Mouse (Mus musculus) heart, adult 2 months (tissue): ENCODE measurements around the gene Pcbp1. TPM values are rescaled to one million over a fixed set of nuclear protein-coding genes. Genes with fewer than 3 reads are reported as not detected.

Experiments
- DNase-seq, 2 experiments: peaks; one replicate each; pipeline ENCODE4 v3.0.0; 2021
- H3K27ac ChIP-seq: fragments of 200-600 bp; 2 replicates; pipeline ENCODE4 v1.8.1; 2022
- H3K27me3 ChIP-seq: fragments of 200-500 bp; 2 replicates; pipeline ENCODE4 v1.6.1; 2012; ENCODE audit warnings: mild to moderate bottlenecking, low read length, inconsistent platforms, mixed read lengths; ENCODE audit not compliant: control insufficient read depth, insufficient read depth
- H3K36me3 ChIP-seq: fragments of 200-500 bp; 2 replicates; pipeline ENCODE4 v1.6.1; 2012; ENCODE audit warnings: low read length, inconsistent platforms; ENCODE audit not compliant: control insufficient read depth, insufficient read depth
- H3K4me1 ChIP-seq: fragments of 200-500 bp; 2 replicates; pipeline ENCODE4 v1.6.1; 2011; ENCODE audit warnings: low read length; ENCODE audit not compliant: control insufficient read depth, insufficient read depth
- H3K4me3 ChIP-seq: fragments of 200-600 bp; 2 replicates; pipeline ENCODE4 v1.8.1; 2022
- H3K79me2 ChIP-seq: fragments of 200-500 bp; replicated peaks from 2 replicates; pipeline ENCODE4 v1.6.1; 2012; ENCODE audit warnings: mild to moderate bottlenecking, inconsistent platforms, low read length, moderate library complexity, mixed read lengths; ENCODE audit not compliant: control insufficient read depth, insufficient read depth
- H3K9ac ChIP-seq: fragments of 200-500 bp; 2 replicates; pipeline ENCODE4 v1.6.1; 2012; ENCODE audit warnings: low read depth, mild to moderate bottlenecking, control low read depth, inconsistent platforms, low read length, mixed read lengths
- CTCF ChIP-seq: fragments of 200-600 bp; IDR thresholded peaks from 2 replicates; pipeline ENCODE4 v1.8.1; 2022; ENCODE audit warnings: antibody characterized with exemption, mild to moderate bottlenecking, moderate library complexity
- EP300 ChIP-seq: fragments of 200-500 bp; IDR thresholded peaks from 2 replicates; pipeline ENCODE4 v1.6.1; 2011; ENCODE audit warnings: low read depth, low read length, control low read depth; ENCODE audit not compliant: insufficient read depth
- POLR2A ChIP-seq: fragments of 200-500 bp; IDR thresholded peaks from 2 replicates; pipeline ENCODE4 v1.6.1; 2011; ENCODE audit warnings: mild to moderate bottlenecking, low read depth, low read length, control low read depth; ENCODE audit not compliant: insufficient read depth
- WGBS: fragments of 180-500 bp; shearing (Covaris S2); methylation state at CpG from one replicate; pipeline ENCODE4 v1.1.7; 2018; 5-methylcytosine and 5-hydroxymethylcytosine counted together
- intact Hi-C: fragments of 180-260 bp; cut with DNase I; formaldehyde crosslinking; loops from one replicate; pipeline ENCODE4 v1.15.1; 2025
- polyA plus RNA-seq: library from polyadenylated mRNA; depleted of rRNA; stranded (reverse); fragments of >200 nt; gene quantifications from 2 replicates; pipeline ENCODE4 v1.2.3, GENCODE M21; 2012
- total RNA-seq, 2 experiments: library from RNA; stranded (reverse); gene quantifications; 2 replicates each; pipeline ENCODE4 v1.2.3; 2021

Gene Pcbp1
- total and polyA plus RNA-seq, 3 experiments: 85.8 to 164 (median 155) TPM

DNA sequence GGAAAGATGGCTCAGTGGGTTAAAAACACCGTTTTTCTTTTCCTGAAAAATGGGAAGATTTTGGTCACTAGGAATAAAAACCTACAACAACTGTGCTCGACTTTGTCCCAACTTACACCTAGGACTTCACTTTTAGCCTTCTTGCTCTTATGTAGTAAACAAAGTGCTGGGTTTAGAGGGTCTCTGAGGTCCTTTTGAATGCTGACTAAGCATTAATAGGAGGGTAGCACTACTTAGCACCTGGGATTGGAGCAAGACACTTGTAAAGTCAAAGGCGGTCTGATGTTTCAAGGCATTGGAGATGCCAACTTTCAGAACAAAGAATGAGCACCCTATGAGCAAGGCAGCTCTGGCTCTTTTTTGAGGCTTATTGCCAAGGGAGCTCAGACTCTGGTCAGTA, 17.7 kb upstream of the Pcbp1 start:
- no peak overlapping the region for H3K9ac ChIP-seq

DNA sequence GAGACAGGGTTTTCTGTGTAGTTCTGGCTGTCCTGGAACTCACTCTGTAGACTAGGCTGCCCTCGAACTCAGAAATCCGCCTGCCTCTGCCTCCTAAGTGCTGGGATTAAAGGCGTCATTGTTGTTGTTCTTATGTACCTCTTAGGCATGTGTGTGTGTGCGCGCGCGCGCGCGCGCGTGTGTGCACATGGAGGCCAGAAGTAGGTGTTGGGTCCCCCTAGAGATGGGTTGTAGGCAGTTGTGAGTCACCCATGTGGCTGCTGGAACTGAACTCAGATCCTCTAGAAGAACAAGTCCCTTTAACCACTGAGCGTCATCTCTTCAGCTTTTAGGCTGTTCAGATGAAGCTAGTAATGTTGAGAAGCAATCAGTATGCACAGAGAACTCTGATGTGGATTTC, 16.9 kb upstream of the Pcbp1 start:
- DNase-seq: no peak
- Histone ChIP-seq H3K79me2 (no peaks in the 10 kb centered on the region), H3K9ac (no peak overlapping the region), H3K4me3 (no peak overlapping the region), H3K27ac (no peak overlapping the region), H3K36me3 (no peaks in the 10 kb centered on the region), H3K4me1 (no peaks in the 10 kb centered on the region), H3K27me3 (no peaks in the 10 kb centered on the region)
- TF ChIP-seq EP300: no peak
- TF ChIP-seq POLR2A: no peak
- TF ChIP-seq CTCF: no peak
- intact Hi-C loops: no loop called here
- 96% methylated on average over 13 of the region's 13 CpGs for WGBS

More for the DNA sequence above, 17.7 kb upstream of the Pcbp1 start:
- 87% methylated on average over 3 of the region's 3 CpGs for WGBS
- Histone ChIP-seq H3K27me3 (no peaks in the 10 kb centered on the region), H3K36me3 (no peaks in the 10 kb centered on the region), H3K4me1 (no peaks in the 10 kb centered on the region), H3K4me3 (no peak overlapping the region), H3K79me2 (no peaks in the 10 kb centered on the region), H3K27ac (no peak overlapping the region)
- no peak for TF ChIP-seq EP300
- TF ChIP-seq CTCF: no peak
- TF ChIP-seq POLR2A: no peak
- no peak for DNase-seq
- intact Hi-C loops: no loop called here

DNA sequence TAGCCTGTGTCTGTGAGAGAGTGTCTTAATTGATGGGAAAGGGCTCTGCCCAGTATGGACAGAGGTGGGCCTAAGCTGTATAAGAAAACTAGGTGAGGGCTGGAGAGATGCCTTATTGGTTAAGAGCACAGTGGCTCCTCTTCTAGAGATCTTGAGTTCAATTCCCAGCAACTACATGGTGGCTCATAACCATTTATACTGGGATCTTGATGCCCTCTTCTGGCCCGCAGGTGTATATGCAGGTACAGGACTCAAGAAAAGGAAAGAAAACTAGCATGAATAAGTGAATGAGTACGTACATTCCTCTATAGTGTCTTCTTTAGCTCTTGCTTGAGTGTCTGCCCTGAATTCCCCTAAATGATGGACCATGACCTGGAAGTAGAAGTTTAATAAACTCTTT, 15.5 kb upstream of the Pcbp1 start:
- no peaks in the 10 kb centered on the region for H3K79me2 ChIP-seq
- H3K4me1 ChIP-seq: no peaks in the 10 kb centered on the region
- H3K4me3 ChIP-seq: no peak overlapping the region
- intact Hi-C loops: no loop called here
- WGBS: 86% methylated on average over 2 of the region's 2 CpGs
- no peaks in the 10 kb centered on the region for H3K27me3 ChIP-seq
- DNase-seq: no peak
- no peak overlapping the region for H3K9ac ChIP-seq
- H3K36me3 ChIP-seq: peaks cover 2% of the 10 kb centered on the region; the same call in 1 of the 2 replicates
- H3K27ac ChIP-seq: no peak overlapping the region
- TF ChIP-seq EP300: no peak
- TF ChIP-seq CTCF: peak; percentile 63

DNA sequence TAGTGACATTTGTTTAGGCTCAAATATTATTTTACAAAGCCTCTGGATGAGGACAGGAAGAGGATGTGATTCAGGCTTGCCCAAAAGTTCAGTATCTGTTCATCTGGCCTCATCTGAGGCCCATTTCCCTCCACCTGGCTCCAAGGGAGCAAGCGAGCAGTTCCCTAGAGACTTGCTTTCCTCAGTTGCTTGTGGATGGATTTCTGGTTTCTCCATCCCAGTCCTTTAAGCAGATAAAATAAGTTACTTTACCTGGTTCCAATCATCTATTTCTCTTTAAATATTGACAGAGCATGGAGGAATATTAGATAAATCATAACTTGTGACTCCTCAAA, 2.3 kb upstream of the Pcbp1 start:
- peaks cover 3% of the 10 kb centered on the region for H3K4me1 ChIP-seq
- TF ChIP-seq CTCF (no peak), POLR2A (no peak), EP300 (no peak)
- DNase-seq: no peak
- H3K27me3 ChIP-seq: no peaks in the 10 kb centered on the region
- H3K36me3 ChIP-seq: peaks cover 11% of the 10 kb centered on the region
- H3K27ac ChIP-seq: peak overlapping the region; percentile 42; the same call in 1 of the 2 replicates
- WGBS: 58% methylated on average over 1 of the region's 1 CpGs
- H3K79me2 ChIP-seq: peaks cover 8% of the 10 kb centered on the region
- no peak overlapping the region for H3K9ac ChIP-seq
- intact Hi-C loops: no loop called here
- H3K4me3 ChIP-seq: no peak overlapping the region

DNA sequence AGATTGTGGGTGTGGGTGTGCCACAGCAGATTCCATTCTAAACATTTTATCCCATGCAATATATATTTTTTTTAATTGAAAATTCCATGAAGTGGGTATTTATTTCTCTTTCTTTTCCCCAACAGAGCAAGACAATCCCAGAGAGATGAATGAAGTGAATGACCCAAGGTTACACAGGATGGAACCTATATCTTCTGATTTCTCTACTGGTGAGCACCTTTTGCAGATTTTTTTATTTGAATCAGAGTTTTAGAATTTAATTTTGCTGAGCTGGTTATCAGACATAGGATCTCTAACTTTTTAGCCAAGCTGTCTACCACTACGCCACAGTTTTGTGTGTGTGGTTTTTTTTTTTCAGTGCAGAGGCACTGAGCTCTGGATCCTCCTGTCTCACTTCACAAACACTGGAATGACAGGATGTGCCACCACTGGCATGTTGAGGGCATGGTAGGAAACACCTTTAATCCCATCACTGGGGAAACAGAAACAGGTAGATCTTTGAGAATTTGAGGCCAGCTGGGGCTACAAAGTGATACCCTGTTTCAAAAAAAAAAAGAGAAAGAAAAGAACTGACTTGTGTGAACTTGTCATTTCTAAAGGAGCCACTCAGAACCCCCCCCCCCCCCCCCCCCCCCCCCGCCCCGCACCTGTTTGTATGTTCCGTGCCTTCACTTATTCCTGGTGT, 1.8 kb upstream of the Pcbp1 start:
- 83% methylated on average over 1 of the region's 4 CpGs for WGBS
- H3K9ac ChIP-seq: no peak overlapping the region

DNA sequence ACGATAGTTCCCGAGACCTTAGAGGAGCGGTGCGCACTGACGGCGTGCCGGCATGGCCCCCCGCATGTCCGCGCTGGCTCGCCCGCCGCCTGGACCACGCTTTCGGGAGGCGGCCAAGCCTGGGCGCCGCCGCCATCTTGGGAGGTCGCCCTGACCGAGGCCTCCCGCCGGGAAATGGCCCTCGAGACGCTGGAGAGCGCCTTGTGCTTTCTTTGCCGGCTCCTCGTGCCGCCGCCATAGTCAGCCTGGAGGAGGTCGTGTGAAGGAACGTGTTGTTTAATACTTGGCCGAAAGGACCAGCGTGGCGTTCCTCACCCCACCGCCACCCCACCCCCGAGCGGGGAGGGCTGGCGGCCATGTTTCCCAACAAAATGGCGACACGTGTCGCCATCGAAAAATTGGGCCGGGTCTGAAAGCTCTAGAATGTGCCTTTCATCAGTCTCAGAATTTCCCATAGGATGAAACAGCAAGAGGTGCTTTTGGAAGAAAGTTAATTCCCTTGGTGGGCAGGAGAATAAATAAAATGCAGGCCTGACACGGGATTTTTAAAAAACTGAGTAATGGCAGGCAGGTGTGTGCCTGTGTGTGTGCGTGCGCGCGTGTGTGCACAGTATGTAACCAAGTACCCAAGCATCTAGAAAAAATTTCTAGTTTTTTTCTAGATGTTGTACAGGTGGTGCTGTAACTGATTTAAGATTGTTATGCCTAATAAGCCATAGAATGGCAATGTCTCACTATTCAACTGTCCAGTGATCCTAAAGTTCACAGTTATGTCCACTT, 1.0 kb upstream of the Pcbp1 start:
- DNase-seq: peak; percentile 92 to 93
- peaks cover 9% of the 10 kb centered on the region for H3K79me2 ChIP-seq
- intact Hi-C loops: loop anchor here (1.0 kb wide), 1 partner anchor 55 kb away; no protein-coding TSS in a partner anchor

More for the DNA sequence above, 1.8 kb upstream of the Pcbp1 start:
- intact Hi-C loops: loop anchor here (1.0 kb wide), 1 partner anchor 56 kb away; no protein-coding TSS in a partner anchor
- no peak for TF ChIP-seq CTCF
- no peak for TF ChIP-seq POLR2A
- TF ChIP-seq EP300: no peak
- Histone ChIP-seq H3K27me3 (no peaks in the 10 kb centered on the region), H3K36me3 (peaks cover 16% of the 10 kb centered on the region), H3K27ac (peak overlapping the region; percentile 100), H3K4me1 (peaks cover 4% of the 10 kb centered on the region), H3K79me2 (peaks cover 9% of the 10 kb centered on the region), H3K4me3 (peak overlapping the region; percentile 83; the same call in 1 of the 2 replicates)
- no peak for DNase-seq

More for the DNA sequence above, 1.0 kb upstream of the Pcbp1 start:
- Histone ChIP-seq H3K27ac (peak overlapping the region; percentile 100), H3K4me1 (peaks cover 7% of the 10 kb centered on the region), H3K27me3 (no peaks in the 10 kb centered on the region), H3K9ac (peak overlapping the region; percentile 100), H3K36me3 (peaks cover 16% of the 10 kb centered on the region), H3K4me3 (peak overlapping the region; percentile 83)
- WGBS: 6% methylated on average over 49 of the region's 49 CpGs
- TF ChIP-seq CTCF: no peak
- TF ChIP-seq EP300: peak; percentile 5; the same call in 1 of the 2 replicates
- TF ChIP-seq POLR2A: peak; percentile 22
